Mouse (Mus musculus): ENCODE measurements around the gene Msx3. TPM values are rescaled to one million over a fixed set of nuclear protein-coding genes. Genes with fewer than 3 reads are reported as not detected.

The Msx3 gene
- total RNA-seq, 2 experiments from 2014 or later, result not detected

Other genes with a start within 250 kb of the Msx3 start
- under 1 TPM in 1 of 2 experiments, not detected in 1; 0.05 TPM for gene Adgra1, start 214.9 kb downstream of the Msx3 start, total RNA-seq (2021)
- under 1 TPM in 1 of 2 experiments, not detected in 1; 0.26 TPM for gene Kndc1, start 154.4 kb downstream of the Msx3 start, total RNA-seq (2021)
- not detected for gene Utf1, start 105.3 kb downstream of the Msx3 start, total RNA-seq (2021)
- gene 6430531B16Rik, start 70.3 kb downstream of the Msx3 start, total RNA-seq (2021), result not detected
- 1 to 10 TPM in 1 of 2 experiments, under 1 TPM in 1; 0.37 to 2.1 TPM for gene Adam8, start 56.5 kb downstream of the Msx3 start, total RNA-seq (2021)
- 1 to 10 TPM; 7.5 to 8.4 TPM for gene Zfp511, start 12.7 kb downstream of the Msx3 start, total RNA-seq (2021)
- 10 to 100 TPM; 31.9 to 35.4 TPM for gene Tubgcp2, start 12.4 kb downstream of the Msx3 start, total RNA-seq (2021)
- gene Caly, start 33.5 kb upstream of the Msx3 start, total RNA-seq (2021), result not detected
- not detected for gene Prap1, start 44.3 kb upstream of the Msx3 start, total RNA-seq (2021)
- gene Fuom, start 53.4 kb upstream of the Msx3 start, total RNA-seq (2021), result 10 to 100 TPM; 76.2 to 87.2 TPM
- gene Paox, start 66.7 kb upstream of the Msx3 start, total RNA-seq (2021), result 1 to 10 TPM; 3.6 to 5.5 TPM
- gene Echs1, start 67.4 kb upstream of the Msx3 start, total RNA-seq (2021), result 100 to 1,000 TPM; 512 to 515 TPM
- gene Mtg1, start 88.5 kb upstream of the Msx3 start, total RNA-seq (2021), result 10 to 100 TPM; 28.5 to 34.2 TPM
- gene Sprn, start 105.8 kb upstream of the Msx3 start, total RNA-seq (2021), result under 1 TPM; 0.35 to 0.41 TPM
- gene Olfr522, start 115.7 kb upstream of the Msx3 start, total RNA-seq (2021), result not detected
- not detected for gene Olfr523, start 124.1 kb upstream of the Msx3 start, total RNA-seq (2021)
- gene Olfr524, start 156.9 kb upstream of the Msx3 start, total RNA-seq (2021), result not detected
- under 1 TPM in 1 of 2 experiments, not detected in 1; 0.20 TPM for gene Cd163l1, start 169.2 kb upstream of the Msx3 start, total RNA-seq (2021)
- not detected for gene 5830411N06Rik, start 198.2 kb upstream of the Msx3 start, total RNA-seq (2021)

Data from heart, adult 18-20 months (tissue).